Mouse (Mus musculus): Measurements from ENCODE around the gene Nom1.
A peak's percentile ranks its signal among the peaks of the same experiment; 100 is the strongest.
"Not testable (repeated sequence)": the region's sequence is repeated elsewhere in the genome, so short reads cannot be mapped to it uniquely, and the experiment has no call there.

The Nom1 gene

DNA sequence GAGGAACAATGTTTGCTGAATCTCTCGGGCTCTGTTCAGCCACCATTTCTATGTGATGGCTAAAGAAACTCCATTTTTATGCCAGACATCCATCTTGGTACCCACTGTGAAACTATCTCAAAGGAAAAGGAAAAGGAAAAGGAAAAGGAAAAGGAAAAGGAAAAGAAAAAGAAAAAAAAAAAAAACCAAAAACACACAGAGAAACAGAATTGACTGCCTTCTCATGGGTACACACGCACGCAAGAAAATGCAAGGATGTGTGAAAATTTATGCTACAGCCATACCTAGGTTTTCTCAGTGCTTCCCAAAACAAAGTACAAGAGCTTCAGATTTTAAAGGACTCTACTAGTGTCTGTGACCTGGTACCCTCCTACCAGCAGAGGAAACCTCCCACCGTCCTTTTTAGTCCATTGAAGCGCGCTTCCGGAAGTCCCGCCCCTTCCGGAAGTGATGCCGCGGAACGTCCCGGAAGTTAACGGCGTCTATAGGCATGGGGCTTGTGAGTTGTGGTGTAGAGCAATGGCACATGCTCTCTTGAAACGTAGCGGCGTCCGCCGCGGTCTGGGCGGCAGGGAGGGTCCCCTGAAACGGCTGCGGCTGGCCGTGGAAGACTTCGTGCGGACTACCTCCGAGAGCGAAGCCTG lies at the start of gene Nom1:
Gene Nom1 (plus strand): TSS at position 437 of the 644 bp plus-strand sequence.
- peak; percentile 77 for DNase-seq (ENCODE audit: low read depth, low spot score)

DNA sequence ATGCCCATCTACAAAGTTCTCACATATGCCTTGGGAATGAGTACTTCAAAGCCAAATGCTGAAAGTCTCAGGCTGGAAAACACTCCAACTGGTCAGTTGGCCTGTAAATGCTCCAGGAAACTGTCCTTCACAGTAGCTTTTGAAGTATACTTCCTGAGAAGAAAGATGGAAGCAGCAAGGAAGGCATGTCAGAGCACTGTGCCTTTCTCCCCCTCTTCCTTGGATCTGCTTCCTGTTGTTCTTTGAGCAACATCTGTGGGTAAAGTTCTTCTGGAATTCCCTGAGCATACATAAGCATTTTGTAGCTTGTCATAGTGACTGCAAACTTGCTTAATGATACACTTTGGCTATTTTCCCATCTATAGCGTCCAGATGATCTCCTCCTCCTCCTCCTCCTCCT lies 46.9 kb upstream of the Nom1 start:
- no peak for DNase-seq (ENCODE audit: low read depth, low spot score)

- DNase-seq (ENCODE audit: low read depth, low spot score), result peak; percentile 82
Measured at GRCm38 (mm10) chr5:29388181-29388943, 46.1 kb upstream of the Nom1 start.

GRCm38 (mm10) chr5:29388944-29389765 lies 45.3 kb upstream of the Nom1 start:
- DNase-seq (ENCODE audit: low read depth, low spot score), result peak; percentile 69

GRCm38 (mm10) chr5:29398427-29398826 lies 36.0 kb upstream of the Nom1 start:
- DNase-seq (ENCODE audit: low read depth, low spot score), result no peak

GRCm38 (mm10) chr5:29410854-29411253 lies 23.6 kb upstream of the Nom1 start:
- DNase-seq (ENCODE audit: low read depth, low spot score), result no peak

DNA sequence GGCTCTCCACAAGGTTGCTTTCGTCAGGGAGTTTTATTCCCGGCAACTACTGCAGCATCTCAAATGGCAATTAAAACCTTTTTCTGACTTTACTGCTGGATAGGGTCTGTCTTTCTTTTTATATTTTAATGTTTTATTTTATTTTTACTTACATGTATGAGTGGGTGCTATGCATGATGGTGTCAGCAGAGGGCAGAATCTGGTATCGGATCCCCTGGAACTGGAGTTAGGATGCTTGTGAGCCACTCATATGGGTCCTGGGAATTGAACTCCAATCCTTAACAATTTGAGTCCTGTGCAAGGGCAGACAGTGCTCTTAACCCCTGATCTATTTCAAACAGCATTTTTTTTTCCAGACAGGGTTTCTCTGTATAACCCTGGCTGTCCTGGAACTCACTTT lies 21.4 kb upstream of the Nom1 start:
- DNase-seq (ENCODE audit: low read depth, low spot score), result no peak

GRCm38 (mm10) chr5:29423330-29423729 lies 11.1 kb upstream of the Nom1 start:
- DNase-seq (ENCODE audit: low read depth, low spot score), result not testable (repeated sequence)

GRCm38 (mm10) chr5:29434872-29435358 lies 451 bp downstream of the Nom1 start:
- DNase-seq (ENCODE audit: low read depth, low spot score), result peak; percentile 2

- DNase-seq (ENCODE audit: low read depth, low spot score), result no peak
Measured at GRCm38 (mm10) chr5:29435491-29435890, 1.0 kb downstream of the Nom1 start.

GRCm38 (mm10) chr5:29436728-29437127 lies 2.3 kb downstream of the Nom1 start:
- not testable (repeated sequence) for DNase-seq (ENCODE audit: low read depth, low spot score)

DNA sequence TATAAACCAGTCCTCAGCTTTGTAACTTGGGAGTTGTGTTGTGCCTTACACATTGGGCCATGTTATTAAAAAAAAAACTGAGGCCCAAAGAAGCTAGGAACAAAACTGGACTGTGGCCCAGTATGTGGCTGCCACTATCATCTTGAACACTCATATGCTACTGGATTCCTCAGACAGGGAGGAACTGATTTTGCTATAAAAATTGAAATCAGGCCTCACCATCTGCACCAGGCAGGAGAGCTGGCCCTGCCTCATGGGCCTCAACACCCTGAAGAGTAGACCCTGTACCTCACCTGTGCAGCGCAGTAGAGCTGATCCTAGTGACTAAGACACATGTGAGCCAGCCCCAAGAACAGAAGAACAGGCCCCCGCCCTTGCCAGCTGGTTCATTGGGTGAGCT lies 10.8 kb downstream of the Nom1 start:
- no peak for DNase-seq (ENCODE audit: low read depth, low spot score)

DNA sequence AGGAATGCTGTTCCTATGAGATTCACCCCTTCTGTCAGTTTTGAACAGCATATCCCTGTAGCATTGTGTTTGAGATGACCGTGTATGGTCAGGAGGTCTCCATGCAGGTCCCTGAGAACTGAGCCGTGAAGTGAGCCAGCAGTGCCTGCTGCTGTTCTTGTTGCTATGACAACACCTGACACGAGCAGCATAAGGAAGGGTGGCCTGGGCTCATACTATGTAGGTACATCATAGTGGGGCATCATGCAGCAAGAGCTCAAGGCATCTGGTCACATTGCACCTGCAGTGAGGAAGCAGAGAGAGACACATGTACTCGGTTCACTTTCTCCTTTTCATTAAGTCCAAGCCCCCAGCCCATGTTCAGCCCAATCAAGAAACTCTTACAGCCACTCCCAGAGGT lies 17.9 kb downstream of the Nom1 start:
- DNase-seq (ENCODE audit: low read depth, low spot score), result no peak

GRCm38 (mm10) chr5:29456895-29457656 lies 22.6 kb downstream of the Nom1 start:
- no peak for DNase-seq (ENCODE audit: low read depth, low spot score)

GRCm38 (mm10) chr5:29462943-29463686 lies 28.7 kb downstream of the Nom1 start:
- DNase-seq (ENCODE audit: low read depth, low spot score), result no peak

- no peak for DNase-seq (ENCODE audit: low read depth, low spot score)
Measured at GRCm38 (mm10) chr5:29467489-29468350, 33.3 kb downstream of the Nom1 start.

DNA sequence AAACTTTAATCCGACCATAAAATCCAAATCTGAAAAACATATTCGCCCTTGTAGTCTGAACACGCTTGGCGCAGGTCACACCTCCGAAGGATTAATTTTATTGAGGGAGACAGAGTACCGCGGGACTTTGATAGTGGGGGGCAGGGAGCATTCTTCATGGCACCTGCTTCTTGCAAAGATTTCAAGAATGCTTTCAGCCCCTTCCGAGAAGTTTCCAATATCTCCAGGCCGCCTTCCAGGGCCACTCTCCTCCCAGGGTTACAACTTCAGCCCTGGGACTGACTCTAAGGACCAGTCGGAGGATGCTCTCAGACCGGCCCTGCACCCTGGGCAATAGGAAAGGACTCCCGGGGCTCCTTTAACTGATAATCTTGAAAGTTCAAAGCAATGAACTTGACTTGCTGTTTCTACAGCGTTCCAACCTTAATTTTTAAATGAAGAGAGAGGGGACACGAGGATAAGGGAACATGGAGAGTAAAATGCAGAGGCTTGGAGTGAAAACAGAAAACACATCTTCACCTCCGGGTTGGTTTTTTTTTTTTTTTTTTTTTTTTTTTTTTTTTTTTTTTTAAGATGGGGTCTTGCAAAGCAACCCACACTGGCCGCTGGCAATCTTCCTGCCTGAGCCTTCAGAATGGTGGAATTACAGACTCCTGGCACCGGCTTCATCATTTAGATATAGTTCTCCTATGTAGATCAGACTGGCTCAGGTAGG lies 34.0 kb downstream of the Nom1 start:
- no peak for DNase-seq (ENCODE audit: low read depth, low spot score)

- DNase-seq (ENCODE audit: low read depth, low spot score), result no peak
Measured at GRCm38 (mm10) chr5:29469501-29469900, 35.0 kb downstream of the Nom1 start.

DNA sequence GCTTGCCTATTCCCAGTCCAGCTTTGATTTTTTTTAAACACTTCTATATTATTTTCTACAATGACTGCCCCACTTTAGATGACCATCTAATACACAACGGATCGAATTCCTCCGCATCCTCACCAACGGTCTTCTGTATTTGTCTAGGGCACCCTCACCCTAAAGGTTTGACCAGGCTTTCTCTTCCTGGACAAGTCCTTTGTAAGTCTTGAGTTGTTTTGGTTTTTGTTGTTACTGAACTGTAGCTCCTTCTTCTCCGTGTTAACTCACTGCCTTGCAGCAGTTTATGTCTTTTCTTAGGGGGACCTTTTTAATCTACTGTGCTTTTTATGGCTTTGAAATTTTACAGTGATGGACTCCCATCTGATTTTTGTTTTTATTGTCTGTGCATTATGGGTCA lies 35.8 kb downstream of the Nom1 start:
- no peak for DNase-seq (ENCODE audit: low read depth, low spot score)

Data from skeletal muscle tissue, adult 2 months (tissue).